Mouse (Mus musculus) myocyte (in vitro differentiated cells): ENCODE data around the gene Vmn1r37. TPM values are rescaled to one million over a fixed set of nuclear protein-coding genes. Genes with fewer than 3 reads are reported as not detected.
"Not testable (repeated sequence)": the region's sequence is repeated elsewhere in the genome, so short reads cannot be mapped to it uniquely, and the experiment has no call there.

ENCODE experiments used
- H3K27me3 ChIP-seq: one replicate; pipeline ENCODE4 v1.6.1; 2011; ENCODE audit not compliant: control insufficient read depth, insufficient read depth, insufficient read length
- H3K36me3 ChIP-seq: one replicate; pipeline ENCODE4 v1.6.1; 2011; ENCODE audit not compliant: control insufficient read depth, insufficient read depth
- H3K4me2 ChIP-seq: one replicate; pipeline ENCODE4 v1.6.1; 2011; ENCODE audit warnings: low read depth, control low read depth
- H3K4me3 ChIP-seq: one replicate; pipeline ENCODE4 v1.5.1; 2011; ENCODE audit warnings: mild to moderate bottlenecking, control low read depth, moderate library complexity
- H3K79me2 ChIP-seq: one replicate; pipeline ENCODE4 v1.6.1; 2011; ENCODE audit not compliant: control insufficient read depth, insufficient read depth
- H3ac ChIP-seq: one replicate; pipeline ENCODE4 v1.6.1; 2011; ENCODE audit not compliant: control insufficient read depth, insufficient read length
- CEBPB ChIP-seq: IDR thresholded peaks from 2 replicates; pipeline ENCODE4 v1.6.1; 2011; ENCODE audit warnings: mild to moderate bottlenecking, moderate library complexity; ENCODE audit not compliant: poor library complexity, insufficient read depth, severe bottlenecking
- E2F4 ChIP-seq: IDR thresholded peaks from one replicate; pipeline ENCODE4 v1.6.1; 2011; ENCODE audit warnings: mild to moderate bottlenecking, control low read depth, moderate library complexity; ENCODE audit not compliant: insufficient read depth
- MAX ChIP-seq: IDR thresholded peaks from one replicate; pipeline ENCODE4 v1.6.1; 2011; ENCODE audit warnings: low read depth, mild to moderate bottlenecking, control low read depth
- MYOD1 ChIP-seq, 3 experiments: IDR thresholded peaks; one replicate each; pipeline ENCODE4 v1.6.1; 2011; ENCODE audit warnings: control low read depth in 2 of 3, low read depth in 2 of 3, mild to moderate bottlenecking in 2 of 3, moderate library complexity in 1 of 3; ENCODE audit not compliant: insufficient read length in 2 of 3, control insufficient read depth in 1 of 3
- MYOG ChIP-seq, 3 experiments: IDR thresholded peaks; one replicate each; pipeline ENCODE4 v1.6.1; 2011; ENCODE audit warnings: control low read depth in 2 of 3, low read depth in 2 of 3, mild to moderate bottlenecking in 2 of 3; ENCODE audit not compliant: insufficient read length in 2 of 3, control insufficient read depth in 1 of 3, insufficient read depth in 1 of 3
- POLR2A ChIP-seq: IDR thresholded peaks from one replicate; pipeline ENCODE4 v1.6.1; 2011; ENCODE audit warnings: low read depth, mild to moderate bottlenecking, control low read depth, moderate library complexity; ENCODE audit not compliant: insufficient read length
- POLR2AphosphoS2 ChIP-seq: IDR thresholded peaks from one replicate; pipeline ENCODE4 v1.6.1; 2011; ENCODE audit warnings: low read depth, control low read depth; ENCODE audit not compliant: insufficient read length
- REST ChIP-seq: IDR thresholded peaks from one replicate; pipeline ENCODE4 v1.6.1; 2011; ENCODE audit warnings: mild to moderate bottlenecking, control low read depth, moderate library complexity; ENCODE audit not compliant: insufficient read depth, insufficient read length
- SRF ChIP-seq: IDR thresholded peaks from one replicate; pipeline ENCODE4 v1.6.1; 2011; ENCODE audit warnings: low read depth; ENCODE audit not compliant: control insufficient read depth, insufficient read length
- TCF12 ChIP-seq: IDR thresholded peaks from one replicate; pipeline ENCODE4 v1.6.1; 2011; ENCODE audit warnings: mild to moderate bottlenecking, control low read depth; ENCODE audit not compliant: poor library complexity, insufficient read depth, severe bottlenecking
- TCF3 ChIP-seq: IDR thresholded peaks from one replicate; pipeline ENCODE4 v1.6.1; 2011; ENCODE audit warnings: low read depth, control low read depth; ENCODE audit not compliant: insufficient read length
- USF1 ChIP-seq: IDR thresholded peaks from one replicate; pipeline ENCODE4 v1.6.1; 2011; ENCODE audit warnings: low read depth, mild to moderate bottlenecking, control low read depth, moderate library complexity
- polyA plus RNA-seq: library from polyadenylated mRNA; unstranded; fragments of >200 nt; fragmentation: generic; extraction: Trizol; gene quantifications from one replicate; pipeline ENCODE4 v1.2.1, GENCODE M21; 2012; ENCODE audit warnings: missing spikeins

Gene Vmn1r37
- not detected for polyA plus RNA-seq

- H3K4me3 ChIP-seq, H3K27me3 ChIP-seq, H3K79me2 ChIP-seq, H3K36me3 ChIP-seq, H3ac ChIP-seq, H3K4me2 ChIP-seq: not testable (repeated sequence)
These were observed at the start of gene Vmn1r37 for GRCm38 (mm10) chr6:66729082-66729481. Vmn1r37 (plus strand) TSS chr6:66729382.

DNA sequence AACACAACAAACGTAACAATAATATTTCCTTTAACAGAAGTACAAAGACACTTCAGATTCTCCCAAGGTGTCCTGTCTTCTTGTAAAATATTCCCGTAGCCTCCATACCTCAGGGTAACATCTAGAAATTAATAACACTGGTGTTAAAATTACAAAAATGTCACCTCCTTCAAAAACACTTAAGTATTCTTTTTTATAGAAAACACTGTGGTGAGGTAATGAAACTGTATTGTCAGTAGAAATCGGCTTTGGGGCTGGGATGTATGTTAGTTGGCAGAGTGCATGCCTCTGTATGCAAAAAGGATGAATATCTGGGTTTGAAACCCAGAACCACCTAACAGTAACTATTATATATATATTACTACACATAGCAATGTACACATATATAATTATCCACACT, 43.4 kb upstream of the Vmn1r37 start, which contains the start of gene Vmn1r35:
Gene Vmn1r35 (minus strand): TSS at position 101 of the 400 bp plus-strand sequence.
- Histone ChIP-seq H3K79me2 (no peaks in the 10 kb centered on the region), H3ac (no peak within 1 kb of the TSS), H3K4me2 (no peak within 1 kb of the TSS), H3K27me3 (no peaks in the 10 kb centered on the region), H3K4me3 (no peak within 1 kb of the TSS), H3K36me3 (no peaks in the 10 kb centered on the region)
- TF ChIP-seq POLR2AphosphoS2 (no peak), TCF12 (no peak), E2F4 (no peak), CEBPB (no peak), MYOG (IDR thresholded peaks at IDR 0.05; ENCODE audit: control insufficient read depth in 1 of 3, insufficient read depth in 1 of 3, insufficient read length in 2 of 3, low read depth in 2 of 3) (no peak), USF1 (no peak), MYOD1 (IDR thresholded peaks at IDR 0.05; ENCODE audit: control insufficient read depth in 1 of 3, insufficient read length in 2 of 3, low read depth in 2 of 3) (no peak), POLR2A (no peak), TCF3 (no peak), SRF (no peak), REST (no peak), MAX (no peak)

GRCm38 (mm10) chr6:66708901-66709300, 20.3 kb upstream of the Vmn1r37 start:
- Histone ChIP-seq H3K36me3 (no peaks in the 10 kb centered on the region), H3K4me2 (no peak overlapping the region), H3K79me2 (no peaks in the 10 kb centered on the region), H3K27me3 (no peaks in the 10 kb centered on the region), H3K4me3 (no peak overlapping the region), H3ac (no peak overlapping the region)
- TF ChIP-seq TCF3 (no peak), REST (no peak), POLR2AphosphoS2 (no peak), CEBPB (no peak), TCF12 (no peak)

- Histone ChIP-seq H3K4me2 (no peak overlapping the region), H3K4me3 (no peak overlapping the region), H3ac (no peak overlapping the region), H3K27me3 (no peaks in the 10 kb centered on the region), H3K36me3 (no peaks in the 10 kb centered on the region), H3K79me2 (no peaks in the 10 kb centered on the region)
- no peak for TF ChIP-seq POLR2A
- no peak for TF ChIP-seq CEBPB
- no peak for TF ChIP-seq MYOG (IDR thresholded peaks at IDR 0.05; ENCODE audit: control insufficient read depth in 1 of 3, insufficient read depth in 1 of 3, insufficient read length in 2 of 3, low read depth in 2 of 3)
- TF ChIP-seq SRF: no peak
- TF ChIP-seq REST: no peak
- no peak for TF ChIP-seq E2F4
- TF ChIP-seq MYOD1 (IDR thresholded peaks at IDR 0.05; ENCODE audit: control insufficient read depth in 1 of 3, insufficient read length in 2 of 3, low read depth in 2 of 3): no peak
- TF ChIP-seq TCF3: no peak
- no peak for TF ChIP-seq POLR2AphosphoS2
- no peak for TF ChIP-seq TCF12
- TF ChIP-seq USF1: no peak
- no peak for TF ChIP-seq MAX
These were observed 15.3 kb upstream of the Vmn1r37 start for GRCm38 (mm10) chr6:66713854-66714253.

- not testable (repeated sequence) for H3K27me3 ChIP-seq, H3K79me2 ChIP-seq, H3ac ChIP-seq, H3K4me2 ChIP-seq, H3K4me3 ChIP-seq, H3K36me3 ChIP-seq
These were observed 10.1 kb upstream of the Vmn1r37 start, which contains the start of gene Vmn1r36 for GRCm38 (mm10) chr6:66719068-66719467. Vmn1r36 (minus strand) TSS chr6:66719168.

GRCm38 (mm10) chr6:66782527-66782926, 53.3 kb downstream of the Vmn1r37 start, which contains the start of gene Vmn1r38:
Vmn1r38 (minus strand) TSS chr6:66782627.
- not testable (repeated sequence) for H3K4me2 ChIP-seq, H3K79me2 ChIP-seq, H3K36me3 ChIP-seq, H3ac ChIP-seq, H3K4me3 ChIP-seq, H3K27me3 ChIP-seq

Other genes starting within 250 kb of the Vmn1r37 start
- 16.0 TPM for gene Mad2l1, start 194.0 kb upstream of the Vmn1r37 start, polyA plus RNA-seq
- gene Vmn1r32, start 169.3 kb upstream of the Vmn1r37 start, polyA plus RNA-seq: not detected
- not detected for gene Vmn1r33, start 111.1 kb upstream of the Vmn1r37 start, polyA plus RNA-seq
- not detected for gene Vmn1r34, start 85.5 kb upstream of the Vmn1r37 start, polyA plus RNA-seq
- gene Vmn1r35, start 43.5 kb upstream of the Vmn1r37 start, polyA plus RNA-seq: not detected
- gene Vmn1r36, start 10.2 kb upstream of the Vmn1r37 start, polyA plus RNA-seq: not detected
- gene Vmn1r38, start 53.2 kb downstream of the Vmn1r37 start, polyA plus RNA-seq: not detected
- gene Vmn1r39, start 81.2 kb downstream of the Vmn1r37 start, polyA plus RNA-seq: not detected
- gene Gng12, start 167.0 kb downstream of the Vmn1r37 start, polyA plus RNA-seq: 37.8 TPM